Mouse (Mus musculus): Measurements from ENCODE around the gene Ank3. TPM values are rescaled to one million over a fixed set of nuclear protein-coding genes. Genes with fewer than 3 reads are reported as not detected.
A peak's percentile ranks its signal among the peaks of the same experiment; 100 is the strongest.

Gene Ank3
- polyA plus RNA-seq, 1 experiment from 2014 or later, result 69.3 TPM

DNA sequence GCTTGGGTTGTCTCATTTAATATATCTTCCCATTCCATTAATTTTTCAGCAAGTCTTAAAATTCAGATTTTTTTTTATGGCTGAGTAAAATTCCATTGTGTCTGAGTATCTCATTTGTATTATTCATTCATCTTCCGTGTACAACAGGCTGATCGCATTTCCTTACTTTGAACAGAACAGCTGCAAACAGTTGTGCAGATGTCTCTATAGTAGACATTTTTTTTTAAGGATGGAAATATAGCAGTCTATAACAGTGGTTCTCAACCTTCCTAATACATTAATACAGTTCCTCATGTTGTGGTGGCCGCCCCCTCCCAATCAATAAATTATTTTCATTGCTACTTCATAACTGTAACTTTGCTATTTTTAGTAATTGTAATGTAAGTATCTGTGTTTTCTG lies 212.7 kb downstream of the Ank3 start:
- Histone ChIP-seq H3K9ac (ENCODE audit: low read depth, low read length) (no peak overlapping the region), H3K4me3 (ENCODE audit: low read length) (no peak overlapping the region), H3K27ac (ENCODE audit: low read depth, low read length) (no peak overlapping the region), H3K4me2 (ENCODE audit: low read length) (no peak overlapping the region), H3K4me1 (ENCODE audit: control insufficient read depth, insufficient read depth, low read depth, low read length) (peaks cover 8% of the 10 kb centered on the region), H3K36me3 (ENCODE audit: control insufficient read depth, insufficient read depth, low read length) (no peaks in the 10 kb centered on the region), H3K9me3 (ENCODE audit: control insufficient read depth, low read length) (no peaks in the 10 kb centered on the region), H3K27me3 (replicated peaks; ENCODE audit: control insufficient read depth, insufficient read depth, low read length) (no peaks in the 10 kb centered on the region)
- 72% methylated on average over 3 of the region's 3 CpGs for WGBS
- no peak for ATAC-seq

DNA sequence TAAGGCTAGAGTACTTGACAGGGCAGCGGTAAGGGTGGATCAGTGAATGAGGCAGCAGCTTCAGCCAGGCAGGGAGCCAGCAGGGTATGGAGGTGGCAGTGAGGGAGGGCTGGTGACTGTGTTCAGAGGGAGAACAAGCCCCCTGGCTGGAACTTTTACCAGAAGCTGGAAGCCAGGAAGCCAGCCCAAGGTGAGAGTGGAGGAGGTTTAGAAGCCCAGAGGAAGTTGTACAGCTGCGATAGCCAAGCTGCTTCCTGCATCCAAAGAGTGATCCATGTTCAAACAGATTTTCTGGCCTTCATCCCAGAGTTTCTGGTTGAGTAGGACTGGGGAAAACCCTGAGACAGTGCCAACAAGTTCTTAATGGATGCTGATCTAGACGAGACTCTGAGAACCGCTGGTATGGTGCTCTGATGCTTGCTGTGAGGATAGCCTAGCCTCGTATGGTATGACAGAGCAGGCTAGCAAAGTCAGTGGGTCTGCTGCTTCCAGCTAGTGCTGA lies 213.3 kb downstream of the Ank3 start:
- H3K27ac ChIP-seq (ENCODE audit: low read depth, low read length), result no peak overlapping the region

GRCm38 (mm10) chr10:69616953-69617352 lies 218.4 kb downstream of the Ank3 start:
- no peak for ATAC-seq
- Histone ChIP-seq H3K9me3 (ENCODE audit: control insufficient read depth, low read length) (no peaks in the 10 kb centered on the region), H3K4me2 (ENCODE audit: low read length) (no peak overlapping the region), H3K4me3 (ENCODE audit: low read length) (no peak overlapping the region), H3K36me3 (ENCODE audit: control insufficient read depth, insufficient read depth, low read length) (no peaks in the 10 kb centered on the region), H3K9ac (ENCODE audit: low read depth, low read length) (no peak overlapping the region), H3K27ac (ENCODE audit: low read depth, low read length) (no peak overlapping the region), H3K27me3 (replicated peaks; ENCODE audit: control insufficient read depth, insufficient read depth, low read length) (no peaks in the 10 kb centered on the region), H3K4me1 (ENCODE audit: control insufficient read depth, insufficient read depth, low read depth, low read length) (no peaks in the 10 kb centered on the region; the same call in 1 of the 2 replicates)
- WGBS, result 92% methylated on average over 3 of the region's 3 CpGs

More for the DNA sequence above, 213.3 kb downstream of the Ank3 start:
- Histone ChIP-seq H3K4me1 (ENCODE audit: control insufficient read depth, insufficient read depth, low read depth, low read length) (peaks cover 5% of the 10 kb centered on the region), H3K36me3 (ENCODE audit: control insufficient read depth, insufficient read depth, low read length) (no peaks in the 10 kb centered on the region), H3K9me3 (ENCODE audit: control insufficient read depth, low read length) (no peaks in the 10 kb centered on the region), H3K9ac (ENCODE audit: low read depth, low read length) (no peak overlapping the region), H3K27me3 (replicated peaks; ENCODE audit: control insufficient read depth, insufficient read depth, low read length) (no peaks in the 10 kb centered on the region), H3K4me3 (ENCODE audit: low read length) (no peak overlapping the region), H3K4me2 (ENCODE audit: low read length) (no peak overlapping the region)
- peak; percentile 76 for ATAC-seq
- 41% methylated on average over 5 of the region's 5 CpGs for WGBS

DNA sequence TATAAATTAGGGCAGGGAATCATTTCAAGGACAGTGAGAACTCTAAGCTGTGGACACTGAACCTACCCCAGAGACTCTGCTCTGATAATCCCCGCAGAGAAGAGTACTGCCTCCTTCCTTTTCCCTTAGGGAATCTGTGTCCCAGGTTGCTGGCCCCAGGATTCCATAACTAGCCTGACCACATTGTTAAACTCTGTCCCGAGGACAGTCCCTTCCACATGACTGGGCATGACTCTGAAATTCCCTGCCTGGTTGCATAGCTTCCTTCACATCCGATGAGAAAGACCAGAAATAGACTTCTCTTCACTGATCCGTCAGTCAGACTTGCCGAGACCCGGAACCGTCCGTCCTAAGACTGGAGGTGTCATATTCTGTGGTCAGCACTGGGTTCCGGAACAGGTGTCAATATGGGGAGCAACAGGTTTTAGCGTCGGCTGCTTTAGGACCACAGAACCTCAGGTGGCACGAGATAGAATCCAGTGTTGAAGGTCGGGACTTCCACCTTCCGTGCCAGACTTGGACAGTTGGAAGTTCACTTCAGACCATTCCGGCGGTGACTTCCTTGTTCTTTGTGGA lies 219.1 kb downstream of the Ank3 start:
- 87% methylated on average over 16 of the region's 16 CpGs for WGBS
- Histone ChIP-seq H3K4me3 (ENCODE audit: low read length) (no peak overlapping the region), H3K4me1 (ENCODE audit: control insufficient read depth, insufficient read depth, low read depth, low read length) (no peaks in the 10 kb centered on the region), H3K4me2 (ENCODE audit: low read length) (no peak overlapping the region), H3K27me3 (replicated peaks; ENCODE audit: control insufficient read depth, insufficient read depth, low read length) (no peaks in the 10 kb centered on the region), H3K9me3 (ENCODE audit: control insufficient read depth, low read length) (no peaks in the 10 kb centered on the region), H3K27ac (ENCODE audit: low read depth, low read length) (no peak overlapping the region), H3K9ac (ENCODE audit: low read depth, low read length) (no peak overlapping the region), H3K36me3 (ENCODE audit: control insufficient read depth, insufficient read depth, low read length) (no peaks in the 10 kb centered on the region)
- no peak for ATAC-seq

- H3K9me3 ChIP-seq (ENCODE audit: control insufficient read depth, low read length), result no peaks in the 10 kb centered on the region
- H3K9ac ChIP-seq (ENCODE audit: low read depth, low read length), result no peak overlapping the region
- ATAC-seq, result no peak
- WGBS, result 71% methylated on average over 7 of the region's 7 CpGs
- H3K4me3 ChIP-seq (ENCODE audit: low read length), result no peak overlapping the region
- H3K27ac ChIP-seq (ENCODE audit: low read depth, low read length), result no peak overlapping the region
- H3K27me3 ChIP-seq (replicated peaks; ENCODE audit: control insufficient read depth, insufficient read depth, low read length), result no peaks in the 10 kb centered on the region
- H3K4me1 ChIP-seq (ENCODE audit: control insufficient read depth, insufficient read depth, low read depth, low read length), result no peaks in the 10 kb centered on the region
- H3K36me3 ChIP-seq (ENCODE audit: control insufficient read depth, insufficient read depth, low read length), result no peaks in the 10 kb centered on the region
- H3K4me2 ChIP-seq (ENCODE audit: low read length), result no peak overlapping the region
Measured at GRCm38 (mm10) chr10:69620692-69621382, 222.3 kb downstream of the Ank3 start.

DNA sequence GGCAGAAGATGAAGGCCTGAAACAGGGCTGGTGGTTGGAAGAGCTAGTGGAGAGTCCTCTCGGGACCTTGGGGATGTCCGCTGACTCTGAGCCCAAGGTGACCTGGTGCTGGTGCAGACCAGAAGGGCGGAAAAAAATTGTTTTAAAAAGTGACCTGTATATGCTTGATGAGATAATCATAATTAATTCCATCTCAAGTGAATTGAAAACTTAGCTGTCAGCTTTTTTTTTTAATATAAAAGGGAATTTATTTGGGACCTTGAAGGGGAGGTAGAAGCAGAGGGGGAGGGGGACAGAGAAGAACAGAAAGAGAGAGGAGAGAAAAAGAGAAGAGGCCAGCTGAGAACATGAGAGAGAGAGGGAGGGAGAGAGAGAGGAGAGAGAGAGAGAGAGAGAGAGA lies 229.2 kb downstream of the Ank3 start:
- peaks cover 3% of the 10 kb centered on the region; the same call in 1 of the 2 replicates for H3K4me1 ChIP-seq (ENCODE audit: control insufficient read depth, insufficient read depth, low read depth, low read length)
- H3K9me3 ChIP-seq (ENCODE audit: control insufficient read depth, low read length), result no peaks in the 10 kb centered on the region
- no peak overlapping the region for H3K4me2 ChIP-seq (ENCODE audit: low read length)
- ATAC-seq, result no peak
- H3K36me3 ChIP-seq (ENCODE audit: control insufficient read depth, insufficient read depth, low read length), result no peaks in the 10 kb centered on the region
- 85% methylated on average over 3 of the region's 3 CpGs for WGBS
- no peaks in the 10 kb centered on the region for H3K27me3 ChIP-seq (replicated peaks; ENCODE audit: control insufficient read depth, insufficient read depth, low read length)
- H3K4me3 ChIP-seq (ENCODE audit: low read length), result no peak overlapping the region
- no peak overlapping the region for H3K27ac ChIP-seq (ENCODE audit: low read depth, low read length)
- H3K9ac ChIP-seq (ENCODE audit: low read depth, low read length), result no peak overlapping the region

- Histone ChIP-seq H3K4me1 (ENCODE audit: control insufficient read depth, insufficient read depth, low read depth, low read length) (peaks cover 3% of the 10 kb centered on the region; the same call in 1 of the 2 replicates), H3K27me3 (replicated peaks; ENCODE audit: control insufficient read depth, insufficient read depth, low read length) (no peaks in the 10 kb centered on the region), H3K36me3 (ENCODE audit: control insufficient read depth, insufficient read depth, low read length) (no peaks in the 10 kb centered on the region), H3K4me3 (ENCODE audit: low read length) (no peak overlapping the region), H3K4me2 (ENCODE audit: low read length) (no peak overlapping the region), H3K27ac (ENCODE audit: low read depth, low read length) (no peak overlapping the region), H3K9me3 (ENCODE audit: control insufficient read depth, low read length) (no peaks in the 10 kb centered on the region), H3K9ac (ENCODE audit: low read depth, low read length) (no peak overlapping the region)
- ATAC-seq, result no peak
- WGBS, result 59% methylated on average over 6 of the region's 6 CpGs
Measured at GRCm38 (mm10) chr10:69628743-69629142, 230.2 kb downstream of the Ank3 start.

DNA sequence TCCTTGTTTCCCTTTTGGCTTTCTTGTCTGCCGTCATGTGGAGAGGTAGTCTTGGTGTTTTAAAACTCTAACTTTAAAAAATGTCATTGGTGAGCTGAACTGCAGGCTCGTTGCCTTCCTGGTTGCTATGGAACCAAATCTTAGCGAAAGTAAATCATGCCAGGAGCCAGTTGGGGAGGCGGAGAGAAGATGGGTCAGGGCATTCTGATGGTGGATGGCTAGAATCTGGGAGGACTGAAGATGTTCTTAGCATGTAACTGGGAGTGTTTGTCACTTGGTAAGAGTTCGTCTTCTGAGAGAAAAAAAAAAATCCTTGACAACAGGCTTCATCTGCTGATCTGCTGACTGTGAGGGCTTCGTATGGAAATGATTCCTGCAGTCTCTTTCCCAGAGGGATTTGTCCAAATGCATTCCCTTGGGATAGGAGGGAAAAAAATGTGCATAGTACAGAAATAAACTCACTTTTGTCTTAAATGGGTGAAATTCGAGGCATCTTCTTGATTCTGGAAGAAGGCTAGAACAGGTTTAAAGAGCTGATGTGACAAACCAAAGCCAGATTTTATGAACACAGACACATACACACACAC lies 232.3 kb downstream of the Ank3 start:
- Histone ChIP-seq H3K4me1 (ENCODE audit: control insufficient read depth, insufficient read depth, low read depth, low read length) (peaks cover 19% of the 10 kb centered on the region), H3K27me3 (replicated peaks; ENCODE audit: control insufficient read depth, insufficient read depth, low read length) (no peaks in the 10 kb centered on the region), H3K4me2 (ENCODE audit: low read length) (no peak overlapping the region), H3K9me3 (ENCODE audit: control insufficient read depth, low read length) (no peaks in the 10 kb centered on the region), H3K27ac (ENCODE audit: low read depth, low read length) (no peak overlapping the region), H3K4me3 (ENCODE audit: low read length) (no peak overlapping the region), H3K9ac (ENCODE audit: low read depth, low read length) (no peak overlapping the region), H3K36me3 (ENCODE audit: control insufficient read depth, insufficient read depth, low read length) (no peaks in the 10 kb centered on the region)
- no peak for ATAC-seq
- WGBS, result 36% methylated on average over 7 of the region's 7 CpGs

- ATAC-seq, result no peak
- Histone ChIP-seq H3K4me3 (ENCODE audit: low read length) (no peak overlapping the region), H3K9me3 (ENCODE audit: control insufficient read depth, low read length) (no peaks in the 10 kb centered on the region), H3K27me3 (replicated peaks; ENCODE audit: control insufficient read depth, insufficient read depth, low read length) (no peaks in the 10 kb centered on the region), H3K36me3 (ENCODE audit: control insufficient read depth, insufficient read depth, low read length) (no peaks in the 10 kb centered on the region), H3K4me1 (ENCODE audit: control insufficient read depth, insufficient read depth, low read depth, low read length) (peaks cover 28% of the 10 kb centered on the region), H3K4me2 (ENCODE audit: low read length) (no peak overlapping the region), H3K27ac (ENCODE audit: low read depth, low read length) (no peak overlapping the region), H3K9ac (ENCODE audit: low read depth, low read length) (no peak overlapping the region)
- 79% methylated on average over 8 of the region's 8 CpGs for WGBS
Measured at GRCm38 (mm10) chr10:69632885-69633284, 234.3 kb downstream of the Ank3 start.

Data from hindbrain, embryonic 16.5 days (tissue).